Mouse (Mus musculus): ENCODE data around the gene Ubap2.

Ubap2 gene

DNA sequence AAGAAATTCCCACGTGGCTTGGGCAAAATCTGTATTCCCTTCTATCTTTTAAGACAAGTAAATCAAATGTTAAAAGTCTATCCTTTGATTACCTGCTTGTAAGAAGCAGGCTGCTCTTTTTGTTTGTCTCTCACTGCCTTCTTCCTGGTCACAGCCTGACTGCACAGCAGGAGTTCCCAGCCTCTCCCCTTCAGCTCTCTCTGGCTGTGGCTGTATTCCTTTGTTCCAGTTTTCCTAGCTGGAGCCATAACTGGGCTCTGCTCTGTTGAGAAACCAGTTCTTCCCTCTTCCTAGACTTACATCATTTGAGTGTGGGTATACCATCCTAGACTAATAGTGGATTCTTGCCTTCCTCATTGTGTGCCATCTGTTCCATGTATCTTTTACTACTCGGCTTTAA, 110.0 kb downstream of the Ubap2 start:
- no peak for DNase-seq (ENCODE audit: low spot score)

DNA sequence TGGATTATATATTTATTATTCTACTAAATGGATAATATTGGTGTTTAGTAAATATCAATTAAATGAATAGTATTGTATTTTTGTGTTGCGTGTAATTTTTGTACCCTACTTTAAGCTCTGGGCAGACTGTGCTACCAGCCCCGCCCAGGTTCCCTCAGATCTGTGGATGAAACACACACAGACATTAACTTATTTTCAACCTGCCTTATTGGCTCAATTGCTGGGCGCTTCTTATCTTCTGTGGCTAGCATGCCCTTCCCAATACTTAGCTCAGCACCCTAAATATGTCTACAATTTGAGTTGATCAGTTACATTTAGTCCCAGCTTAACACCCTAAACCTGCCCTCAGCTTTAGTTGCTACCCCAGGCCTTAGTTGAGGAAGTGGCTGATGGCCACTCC, 113.7 kb downstream of the Ubap2 start:
- no peak for DNase-seq (ENCODE audit: low spot score)

DNA sequence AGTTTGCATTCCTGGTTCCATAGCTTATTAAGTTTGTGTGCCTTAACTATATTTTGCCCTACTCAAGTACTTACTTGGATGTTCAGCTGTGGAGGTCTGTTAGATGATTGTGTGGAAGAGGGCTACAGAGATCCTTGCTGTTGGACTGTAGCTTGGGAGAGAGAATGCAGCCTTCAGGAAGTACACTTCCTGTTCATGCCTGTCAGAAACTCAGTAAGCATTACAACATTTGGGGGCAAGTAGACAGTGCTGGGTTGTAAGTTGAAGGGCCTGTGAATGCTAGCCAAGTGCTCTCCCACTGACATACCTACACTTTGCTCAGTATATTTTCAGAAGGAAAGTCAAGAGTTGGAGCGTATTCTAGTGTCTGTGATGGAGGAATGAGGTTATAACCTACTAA, 116.7 kb downstream of the Ubap2 start:
- no peak for DNase-seq (ENCODE audit: low spot score)

DNA sequence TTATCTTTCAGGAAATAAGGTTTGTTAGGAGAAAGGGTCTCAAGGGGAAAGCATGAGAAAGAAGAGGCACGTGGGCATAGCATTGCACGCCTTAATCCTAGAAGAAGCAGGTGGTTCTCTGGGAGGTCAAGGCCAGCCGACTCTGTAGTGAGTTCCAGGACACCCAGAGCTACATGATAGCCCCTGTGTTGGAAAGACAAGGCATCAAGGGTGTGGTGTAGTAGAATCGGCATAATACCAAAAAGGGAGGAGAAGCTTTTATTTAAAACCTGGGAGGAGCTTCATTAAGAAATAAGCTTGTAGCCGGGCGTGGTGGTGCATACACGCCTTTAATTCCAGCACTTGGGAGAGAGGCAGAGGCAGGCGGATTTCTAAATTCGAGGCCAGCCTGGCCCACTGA, 118.0 kb downstream of the Ubap2 start:
- DNase-seq (ENCODE audit: low spot score) = no peak

DNA sequence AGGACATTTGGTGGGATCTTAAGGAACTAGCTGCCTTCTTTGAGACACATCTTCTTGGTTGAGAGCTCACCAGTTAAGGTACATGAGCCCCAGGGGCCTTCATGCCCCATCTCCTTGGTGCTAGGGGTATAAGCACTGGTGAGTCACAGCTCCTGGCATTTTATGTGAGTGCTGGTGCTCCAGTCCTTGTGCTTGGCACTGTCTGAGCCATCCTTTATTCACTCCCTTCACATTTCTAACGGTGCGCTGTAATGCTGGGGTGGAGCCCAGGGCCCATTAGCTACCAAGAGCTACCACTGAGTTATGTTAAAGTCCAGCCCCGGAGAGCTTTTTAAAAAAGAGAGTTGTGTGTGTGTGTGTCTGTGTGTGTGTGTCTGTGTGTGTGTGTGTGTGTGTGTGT, 121.8 kb downstream of the Ubap2 start:
- no peak for DNase-seq (ENCODE audit: low spot score)

DNA sequence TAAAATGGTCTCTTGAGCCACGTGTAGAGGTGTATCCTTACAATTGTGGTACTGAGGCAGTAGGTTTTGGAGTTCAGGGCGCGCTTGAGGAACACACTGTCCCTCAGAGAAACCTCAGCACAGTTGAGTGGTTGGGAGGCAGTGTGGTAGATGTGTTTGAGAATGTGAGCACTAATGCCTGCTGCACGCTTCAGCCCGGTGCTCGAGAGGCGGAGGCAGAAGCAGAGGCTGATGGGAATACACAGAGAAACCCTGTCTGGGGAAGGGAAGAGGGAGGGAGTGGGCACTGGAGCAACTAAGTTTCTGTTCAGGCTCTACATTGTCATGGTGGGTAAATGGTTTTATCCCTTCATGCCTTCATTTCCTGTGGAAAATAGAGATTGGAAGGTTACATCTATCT, 123.8 kb downstream of the Ubap2 start:
- DNase-seq (ENCODE audit: low spot score) = no peak

DNA sequence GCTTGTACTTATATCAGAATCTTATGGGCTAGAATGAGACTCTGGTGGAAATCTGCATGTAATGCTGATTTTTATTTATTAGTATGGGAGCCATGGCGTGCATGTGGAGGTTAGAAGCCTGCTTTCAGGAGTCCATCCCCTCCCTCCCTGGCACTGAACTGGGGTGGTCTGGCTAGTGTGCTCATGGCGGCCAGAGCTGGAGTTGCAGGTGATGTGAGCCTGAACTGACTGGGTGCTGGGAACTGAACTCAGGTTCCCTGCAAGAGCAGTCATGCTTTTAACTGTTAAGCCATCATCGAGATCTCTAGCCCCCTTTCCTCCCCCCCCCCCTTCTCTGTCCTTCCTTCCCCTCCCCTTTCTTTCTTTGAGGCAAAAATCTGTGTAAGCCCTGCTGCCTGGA, 125.1 kb downstream of the Ubap2 start:
- no peak for DNase-seq (ENCODE audit: low spot score)

Data from MN1 (cell line).